Mouse (Mus musculus) heart, adult 8-10 months (tissue): Measurements from ENCODE around the gene Itga6. TPM values are rescaled to one million over a fixed set of nuclear protein-coding genes. Genes with fewer than 3 reads are reported as not detected.

Experiments used
- DNase-seq: peaks from one replicate; pipeline ENCODE4 v3.0.0; 2022; ENCODE audit warnings: low spot score
- total RNA-seq, 4 experiments: library from RNA; stranded (reverse); gene quantifications; 2 replicates each; pipeline ENCODE4 v1.2.4; 2022

The Itga6 gene
- total RNA-seq, 4 experiments from 2014 or later, result 29.1 to 67.1 (median 46.3) TPM

DNA sequence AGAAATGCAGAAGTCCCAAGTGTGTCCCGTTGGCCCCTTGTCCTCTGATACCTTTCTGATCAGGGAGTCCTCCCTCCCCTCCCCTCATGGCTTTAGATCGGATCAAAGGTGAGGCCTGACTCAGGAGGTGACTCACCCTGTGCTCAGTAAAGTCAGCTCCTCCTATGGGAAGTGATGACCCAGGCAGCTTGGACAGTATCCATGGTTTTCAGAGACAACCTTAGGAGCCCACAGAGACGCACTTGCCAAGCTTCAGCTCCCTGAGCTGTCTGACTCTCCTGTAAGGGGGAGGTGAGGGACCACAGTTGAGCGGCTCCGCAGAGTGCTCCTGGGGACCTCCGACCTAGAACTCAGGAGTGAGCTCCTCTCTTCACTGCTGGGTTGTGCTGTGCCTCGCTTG is 56.3 kb downstream of the Itga6 start:
- DNase-seq, result no peak

GRCm38 (mm10) chr2:71802131-71802530 is 56.7 kb downstream of the Itga6 start:
- DNase-seq, result no peak

DNA sequence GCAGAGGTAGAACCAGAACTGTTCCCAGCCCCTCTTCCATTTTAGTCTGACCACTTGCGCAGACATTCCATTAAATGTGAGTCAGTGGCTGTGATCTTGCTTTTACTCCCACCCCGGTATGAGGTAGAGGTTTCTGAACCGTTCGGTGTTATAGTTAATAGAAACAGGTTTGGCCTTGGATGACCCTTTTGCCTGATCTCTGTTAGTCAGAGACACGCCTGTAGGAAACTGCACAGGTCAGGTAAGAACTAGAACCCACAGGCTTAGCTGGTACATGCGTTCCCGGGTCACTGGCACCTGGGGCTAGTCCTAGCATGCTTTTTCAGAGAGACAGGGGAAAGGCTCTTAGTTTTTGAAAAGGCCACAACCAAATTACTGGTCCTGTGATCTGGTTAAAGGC is 59.7 kb downstream of the Itga6 start:
- DNase-seq, result no peak

- no peak for DNase-seq
Observed at GRCm38 (mm10) chr2:71805611-71806567, 60.5 kb downstream of the Itga6 start.

DNA sequence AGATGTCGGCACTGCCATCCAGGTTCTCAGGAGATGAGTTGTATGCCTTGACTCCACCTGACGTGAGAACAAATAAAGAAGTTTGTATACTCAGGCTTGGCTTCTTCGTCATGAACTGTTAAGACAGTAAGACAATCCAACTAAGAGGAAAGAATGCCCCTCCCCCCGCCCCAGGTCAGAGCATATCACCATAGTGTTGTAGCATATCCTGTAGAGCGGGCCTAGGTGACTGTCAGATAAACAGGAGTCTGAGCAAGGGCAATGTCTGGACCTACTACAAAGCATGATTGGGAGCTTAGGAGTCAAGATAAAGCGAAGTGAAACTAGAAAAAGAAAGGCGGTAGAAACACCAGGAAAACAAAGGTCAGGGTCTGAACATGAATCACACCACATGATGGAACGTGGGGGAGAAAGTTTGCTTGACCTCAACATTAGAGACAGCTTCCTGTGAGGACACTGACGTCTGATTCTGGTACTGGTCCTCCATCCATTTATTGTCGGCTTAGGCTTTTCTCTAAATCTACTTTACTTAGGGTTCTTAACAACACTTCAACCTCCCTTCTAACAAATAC is 64.0 kb downstream of the Itga6 start:
- DNase-seq, result no peak

GRCm38 (mm10) chr2:71810010-71810409 is 64.6 kb downstream of the Itga6 start:
- no peak for DNase-seq

GRCm38 (mm10) chr2:71810906-71811305 is 65.5 kb downstream of the Itga6 start:
- no peak for DNase-seq

- peak; percentile 80 for DNase-seq
Observed at GRCm38 (mm10) chr2:71812221-71813021, 67.0 kb downstream of the Itga6 start.

GRCm38 (mm10) chr2:71813022-71813358 is 67.6 kb downstream of the Itga6 start:
- no peak for DNase-seq

- DNase-seq, result no peak
Observed at GRCm38 (mm10) chr2:71813371-71813770, 68.0 kb downstream of the Itga6 start.

- DNase-seq, result peak; percentile 36
Observed at GRCm38 (mm10) chr2:71814016-71814415, 68.6 kb downstream of the Itga6 start.

DNA sequence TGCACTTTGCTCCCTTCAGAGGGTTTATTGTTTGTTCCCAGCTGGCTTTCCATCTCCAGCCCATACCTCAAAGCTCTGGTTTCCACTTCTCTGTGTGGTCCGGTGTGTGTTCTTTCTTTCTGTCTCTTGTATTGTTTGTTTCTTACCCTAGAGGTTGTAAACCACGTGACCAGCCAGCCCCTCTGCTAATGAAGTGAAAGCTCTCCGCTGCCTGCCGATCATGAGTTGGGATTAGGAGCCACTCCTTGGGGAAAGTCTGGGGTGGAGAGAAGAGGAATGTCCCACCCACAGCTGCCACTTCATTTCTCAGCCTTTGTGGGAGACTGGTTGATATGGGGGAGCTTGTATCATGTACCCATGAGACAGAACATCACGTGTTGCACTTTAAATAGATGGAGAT is 69.9 kb downstream of the Itga6 start:
- no peak for DNase-seq

- DNase-seq, result no peak
Observed at GRCm38 (mm10) chr2:71816391-71817041, 71.1 kb downstream of the Itga6 start.

GRCm38 (mm10) chr2:71824146-71824545 is 78.7 kb downstream of the Itga6 start:
- no peak for DNase-seq

DNA sequence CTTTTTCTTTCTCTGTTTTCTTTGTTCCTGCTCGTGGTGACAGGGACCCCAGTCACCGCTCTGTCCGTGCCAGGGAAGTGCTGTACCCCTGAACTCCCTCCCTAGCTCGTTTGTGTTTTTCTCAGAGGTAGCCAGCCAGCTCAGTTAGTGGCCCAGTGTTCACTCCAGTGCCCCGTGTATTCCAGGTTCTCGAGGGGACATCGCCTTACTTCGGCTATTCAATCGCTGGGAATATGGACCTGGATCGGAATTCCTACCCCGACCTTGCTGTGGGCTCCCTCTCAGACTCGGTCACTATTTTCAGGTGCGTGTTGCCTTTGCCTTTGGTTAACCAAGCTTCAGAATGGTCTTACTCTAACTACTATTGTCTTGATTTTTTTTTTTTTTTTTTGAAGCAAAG is 82.3 kb downstream of the Itga6 start:
- DNase-seq, result no peak

- no peak for DNase-seq
Observed at GRCm38 (mm10) chr2:71828928-71829327, 83.5 kb downstream of the Itga6 start.

DNA sequence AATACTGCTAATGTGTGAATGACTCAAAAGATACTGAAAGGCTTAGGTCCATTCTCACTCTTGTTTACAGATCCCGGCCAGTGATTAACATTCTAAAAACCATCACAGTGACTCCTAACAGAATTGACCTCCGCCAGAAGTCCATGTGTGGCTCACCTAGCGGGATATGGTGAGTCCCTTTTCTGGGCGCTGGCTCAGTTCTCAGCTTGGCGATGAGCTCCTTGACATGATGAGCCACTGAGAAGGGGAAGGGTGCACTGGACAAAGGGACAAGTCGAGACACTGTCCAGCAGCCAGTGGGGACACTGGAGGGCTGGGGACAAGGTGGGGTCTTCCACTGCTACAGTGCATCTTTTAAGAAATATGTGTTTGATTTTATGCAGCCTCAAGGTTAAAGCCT is 88.2 kb downstream of the Itga6 start:
- DNase-seq, result no peak

DNA sequence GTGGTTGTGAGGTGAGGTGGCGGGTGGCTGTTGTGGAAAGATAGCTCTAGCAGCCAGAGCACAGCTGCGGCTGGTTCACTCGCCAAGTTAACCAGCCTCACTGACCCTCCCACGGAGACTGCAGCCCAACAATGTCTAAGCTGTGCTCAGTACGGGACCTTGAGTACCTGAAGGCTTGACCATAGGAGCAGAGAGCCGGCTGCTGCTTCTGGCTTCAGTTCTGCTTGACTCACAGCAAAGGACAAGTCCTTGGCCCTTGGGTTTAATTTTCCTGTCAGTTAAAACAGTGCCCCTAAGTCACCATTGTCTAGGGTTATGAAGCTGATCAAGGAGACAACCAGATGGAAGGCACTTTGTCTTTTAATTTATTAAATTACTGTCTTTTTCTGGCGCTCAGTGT is 89.0 kb downstream of the Itga6 start:
- DNase-seq, result no peak

DNA sequence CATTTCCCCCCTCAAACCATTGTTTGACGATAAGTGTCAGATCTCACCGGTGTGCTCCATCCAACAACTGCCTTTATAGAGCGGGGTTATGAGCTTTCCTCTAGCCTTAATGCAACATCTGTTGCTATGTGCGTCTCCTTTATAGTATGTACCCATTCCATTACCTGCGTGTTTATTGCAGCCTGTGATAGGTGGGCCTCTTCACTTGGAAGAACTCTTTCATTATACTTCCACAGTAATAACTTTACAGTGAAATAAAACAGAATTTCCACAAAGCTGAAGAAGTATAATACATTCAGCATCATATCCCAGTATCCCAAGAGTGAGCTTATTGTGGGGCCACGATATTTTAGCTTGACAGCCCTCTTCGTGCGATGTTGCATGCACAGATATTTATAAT is 90.1 kb downstream of the Itga6 start:
- DNase-seq, result no peak

- no peak for DNase-seq
Observed at GRCm38 (mm10) chr2:71836232-71836631, 90.8 kb downstream of the Itga6 start.

DNA sequence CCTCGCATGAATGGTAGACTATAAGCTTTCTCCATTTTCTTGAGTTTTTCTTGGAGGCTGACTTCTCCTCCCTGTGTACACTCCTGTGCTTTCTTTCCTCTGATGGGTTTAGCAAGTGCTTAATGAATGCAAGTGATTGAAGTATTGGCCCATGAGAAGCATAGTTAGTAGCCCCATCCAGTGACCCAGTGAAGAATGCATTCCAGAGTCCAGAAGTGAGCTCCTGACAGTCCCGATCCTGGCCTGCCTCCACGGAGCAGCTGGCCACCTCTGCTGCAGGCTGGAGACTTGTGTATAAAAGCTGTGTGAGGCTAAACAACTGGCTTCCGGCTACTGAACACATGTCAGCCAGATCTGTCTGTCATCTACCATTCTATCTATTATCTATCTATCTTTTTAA is 91.8 kb downstream of the Itga6 start:
- no peak for DNase-seq

DNA sequence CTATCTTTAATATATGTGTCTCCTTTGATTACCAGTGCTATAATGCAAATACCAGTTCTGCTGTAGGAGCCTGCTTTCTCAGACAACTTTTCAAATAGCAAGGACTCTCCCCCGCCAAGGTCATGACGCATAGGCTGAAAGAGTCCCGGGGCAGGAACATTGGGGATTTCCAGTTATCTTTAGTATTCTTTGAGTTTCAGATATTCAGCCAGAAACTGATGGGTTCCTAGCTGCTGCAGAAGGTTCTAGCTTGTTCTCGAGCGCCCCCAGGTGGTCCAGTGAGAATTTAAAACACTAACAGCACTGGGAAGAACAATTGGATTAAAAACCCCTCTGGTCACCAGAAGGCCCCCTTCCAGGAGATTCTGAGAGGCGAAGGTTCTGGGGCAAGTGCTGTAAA is 92.4 kb downstream of the Itga6 start:
- peak; percentile 54 for DNase-seq
